Mouse (Mus musculus): ENCODE measurements around the gene Zmat3.

The Zmat3 gene

GRCm38 (mm10) chr3:32372470-32372869 lies 6.7 kb upstream of the Zmat3 start:
- no peak for DNase-seq (ENCODE audit: low read depth, low spot score)

GRCm38 (mm10) chr3:32371957-32372356 lies 6.1 kb upstream of the Zmat3 start:
- no peak for DNase-seq (ENCODE audit: low read depth, low spot score)

GRCm38 (mm10) chr3:32367516-32367915 lies 1.7 kb upstream of the Zmat3 start:
- DNase-seq (ENCODE audit: low read depth, low spot score) = no peak

- peak; percentile 51 for DNase-seq (ENCODE audit: low read depth, low spot score)
These were observed 476 bp upstream of the Zmat3 start for GRCm38 (mm10) chr3:32366246-32366734.

- DNase-seq (ENCODE audit: low read depth, low spot score) = peak; percentile 89
These were observed 821 bp downstream of the Zmat3 start for GRCm38 (mm10) chr3:32364841-32365545.

- DNase-seq (ENCODE audit: low read depth, low spot score) = peak; percentile 85
These were observed 1.6 kb downstream of the Zmat3 start for GRCm38 (mm10) chr3:32364195-32364594.

- DNase-seq (ENCODE audit: low read depth, low spot score) = no peak
These were observed 4.6 kb downstream of the Zmat3 start for GRCm38 (mm10) chr3:32361221-32361620.

- no peak for DNase-seq (ENCODE audit: low read depth, low spot score)
These were observed 17.9 kb downstream of the Zmat3 start for GRCm38 (mm10) chr3:32347881-32348280.

- DNase-seq (ENCODE audit: low read depth, low spot score) = no peak
These were observed 20.6 kb downstream of the Zmat3 start for GRCm38 (mm10) chr3:32345249-32345648.

GRCm38 (mm10) chr3:32344825-32345224 lies 21.0 kb downstream of the Zmat3 start:
- no peak for DNase-seq (ENCODE audit: low read depth, low spot score)

GRCm38 (mm10) chr3:32343371-32343770 lies 22.4 kb downstream of the Zmat3 start:
- DNase-seq (ENCODE audit: low read depth, low spot score) = no peak

GRCm38 (mm10) chr3:32341434-32341833 lies 24.4 kb downstream of the Zmat3 start:
- peak; percentile 97 for DNase-seq (ENCODE audit: low read depth, low spot score)

- peak; percentile 32 for DNase-seq (ENCODE audit: low read depth, low spot score)
These were observed 27.6 kb downstream of the Zmat3 start for GRCm38 (mm10) chr3:32338231-32338630.

GRCm38 (mm10) chr3:32337770-32338169 lies 28.0 kb downstream of the Zmat3 start:
- peak; percentile 25 for DNase-seq (ENCODE audit: low read depth, low spot score)

GRCm38 (mm10) chr3:32334901-32335300 lies 30.9 kb downstream of the Zmat3 start:
- DNase-seq (ENCODE audit: low read depth, low spot score) = no peak

GRCm38 (mm10) chr3:32333456-32334086 lies 32.2 kb downstream of the Zmat3 start:
- DNase-seq (ENCODE audit: low read depth, low spot score) = peak; percentile 78

- peak; percentile 21 for DNase-seq (ENCODE audit: low read depth, low spot score)
These were observed 47.9 kb downstream of the Zmat3 start for GRCm38 (mm10) chr3:32317901-32318416.

GRCm38 (mm10) chr3:32317165-32317900 lies 48.5 kb downstream of the Zmat3 start:
- DNase-seq (ENCODE audit: low read depth, low spot score) = peak; percentile 66

GRCm38 (mm10) chr3:32314746-32315145 lies 51.1 kb downstream of the Zmat3 start:
- no peak for DNase-seq (ENCODE audit: low read depth, low spot score)

GRCm38 (mm10) chr3:32304171-32304570 lies 61.6 kb downstream of the Zmat3 start:
- peak; percentile 7 for DNase-seq (ENCODE audit: low read depth, low spot score)

GRCm38 (mm10) chr3:32292001-32292400 lies 73.8 kb downstream of the Zmat3 start:
- DNase-seq (ENCODE audit: low read depth, low spot score) = peak; percentile 68

Measured in R1 (cell line).